20 mouse cellular contexts compared by ENCODE assay signal in the genomic region with DNA sequence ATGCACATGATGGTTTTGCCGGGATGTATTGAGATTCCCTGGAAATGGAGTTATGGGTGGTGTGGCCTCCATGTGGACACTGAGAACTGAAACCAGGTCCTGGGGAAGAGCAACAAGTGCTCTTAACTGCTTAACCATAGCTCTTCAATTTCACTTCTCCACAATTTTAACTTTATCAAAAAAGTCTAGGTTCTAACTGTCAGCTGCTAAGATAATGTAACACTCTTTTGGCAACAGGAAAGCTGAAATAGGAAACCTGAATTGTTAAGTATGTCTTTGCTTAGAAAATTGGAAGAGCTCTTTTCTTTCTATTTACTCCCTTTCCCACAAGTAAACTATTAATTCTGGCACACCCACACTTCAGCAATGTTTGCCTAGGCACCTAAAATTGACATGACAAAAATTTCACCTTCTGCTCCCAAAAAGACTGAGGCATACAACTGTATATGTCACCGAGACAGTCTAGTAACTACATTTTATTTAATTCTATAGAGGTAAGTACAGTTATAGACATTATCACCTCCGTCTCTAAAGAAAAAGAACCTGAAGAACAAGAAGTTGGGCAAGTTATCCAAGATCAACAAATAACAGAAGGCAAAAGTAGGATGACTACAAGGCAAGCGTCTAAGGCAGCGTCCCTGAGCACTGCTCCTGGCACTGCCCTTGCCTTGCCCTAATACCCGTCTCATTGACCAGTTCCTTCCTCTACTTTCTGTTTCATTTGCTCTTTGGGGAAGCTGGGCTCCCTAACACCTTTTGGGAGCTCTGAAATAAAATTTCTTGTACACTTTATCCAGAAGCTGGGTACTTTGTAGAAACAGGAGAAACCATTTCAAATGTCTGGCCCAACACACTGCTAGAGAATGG. TPM values are rescaled to one million over a fixed set of nuclear protein-coding genes. Genes with fewer than 3 reads are reported as not detected.
DNase-seq lines count a peak whose midpoint lies in the region; ATAC-seq and TF ChIP-seq lines count a peak whose summit lies in the region.
"Had no signal": no experiment of that assay in that cellular context is flagged by ENCODE, and none has a peak within 500 bp of the region (broad histone marks: within the 10 kb centered on the region; RNA-seq: fewer than 3 reads in every experiment).

No protein-coding gene starts in this region.

- peaks cover 5% of the 10 kb centered on the region for H3K9me3 ChIP-seq in CH12.LX (replicated peaks; ENCODE audit: low read length)
- no peaks in the 10 kb centered on the region for H3K9me3 ChIP-seq in liver, embryonic 13.5 days (replicated peaks)
- H3K9me3 ChIP-seq in midbrain, embryonic 16.5 days (replicated peaks; ENCODE audit: control insufficient read depth, low read length, poor library complexity, severe bottlenecking): no peaks in the 10 kb centered on the region
- H3K9me3 ChIP-seq: heart, embryonic 10.5 days; limb, embryonic 13.5 days; midbrain, embryonic 13.5 days had no signal

- H3K9ac ChIP-seq in CH12.LX (ENCODE audit: insufficient read depth, low read depth): peak overlapping the region; percentile 64
- H3K9ac ChIP-seq in liver, embryonic 13.5 days: no peak overlapping the region
- H3K9ac ChIP-seq in midbrain, embryonic 16.5 days (ENCODE audit: low read depth, low read length): no peak overlapping the region
- H3K9ac ChIP-seq: limb, embryonic 13.5 days; midbrain, embryonic 13.5 days had no signal

- H3K36me3 ChIP-seq in CH12.LX (replicated peaks in 1 of 2; ENCODE audit: control insufficient read depth in 1 of 2, insufficient read depth in 1 of 2, low read length in 1 of 2): peaks cover 24 to 73% of the 10 kb centered on the region in 2 experiments
- peaks cover 79% of the 10 kb centered on the region for H3K36me3 ChIP-seq in liver, embryonic 13.5 days
- H3K36me3 ChIP-seq in midbrain, embryonic 16.5 days (ENCODE audit: control insufficient read depth, insufficient read depth, low read length): no peaks in the 10 kb centered on the region

- peaks cover 56% of the 10 kb centered on the region for H3K79me2 ChIP-seq in CH12.LX (replicated peaks; ENCODE audit: control insufficient read depth, extremely low read depth, insufficient read depth, poor library complexity, severe bottlenecking)

- 84% methylated on average over 6 of the region's 6 CpGs for WGBS in liver, embryonic 13.5 days (ENCODE audit: insufficient replicate concordance)
- 98% methylated on average over 6 of the region's 6 CpGs for WGBS in midbrain, embryonic 16.5 days

- ATAC-seq in liver, embryonic 13.5 days (ENCODE audit: low read depth): no peak
- ATAC-seq in monocyte, adult 5-6 weeks (replicated peaks; ENCODE audit: insufficient number of reproducible peaks, low FRiP score, low TSS enrichment, poor library complexity, severe bottlenecking): peak; percentile 51; the same call in 1 of the 2 replicates
- no peak for ATAC-seq in midbrain, embryonic 16.5 days
- ATAC-seq: inflammation-experienced regulatory T-cells, adult 6 months; Patski had no signal

- peak; percentile 13 to 27 for DNase-seq in lung, adult 18-20 months
- no peak for DNase-seq in lung, postnatal 4 days
- DNase-seq in CH12.LX (ENCODE audit: extremely low read depth) (no peak), MN1 (ENCODE audit: low spot score) (no peak)
- no peak for DNase-seq in liver, embryonic 13.5 days
- DNase-seq in cerebellum, postnatal 4 days (ENCODE audit: low spot score in 2 of 2): no peak
- DNase-seq: adrenal gland, postnatal 10 days; cerebellum, adult 11-12 months; cerebellum, postnatal 14 days; kidney, adult 2 months; kidney, postnatal 36 days; thymus, postnatal 36 days had no signal

- no peaks in the 10 kb centered on the region for H3K27me3 ChIP-seq in CH12.LX (replicated peaks)
- H3K27me3 ChIP-seq in liver, embryonic 13.5 days: no peaks in the 10 kb centered on the region
- no peaks in the 10 kb centered on the region for H3K27me3 ChIP-seq in midbrain, embryonic 16.5 days (ENCODE audit: control insufficient read depth, insufficient read depth, low read depth, low read length)
- H3K27me3 ChIP-seq: limb, embryonic 13.5 days; midbrain, embryonic 13.5 days; Patski had no signal

- dilution Hi-C loops in CH12.LX (cut with MboI; ENCODE audit: extremely low pct_ligation_motif_present, extremely low pct_unique_long_range_greater_than_20kb, low sequenced_read_pairs): no loop called here

- peak overlapping the region; percentile 92 for H3K4me2 ChIP-seq in CH12.LX (ENCODE audit: insufficient read depth, low read depth, poor library complexity, severe bottlenecking)
- H3K4me2 ChIP-seq in liver, embryonic 13.5 days: 0 out of 2 replicates have a peak overlapping the region, but pooled peaks have one; percentile 3
- H3K4me2 ChIP-seq in midbrain, embryonic 16.5 days (ENCODE audit: low read length): no peak overlapping the region
- H3K4me2 ChIP-seq: limb, embryonic 13.5 days; midbrain, embryonic 13.5 days had no signal

- H3K4me1 ChIP-seq in CH12.LX (ENCODE audit: control insufficient read depth in 1 of 2, insufficient read depth in 2 of 2): peaks cover 6 to 63% of the 10 kb centered on the region in 2 experiments
- peaks cover 41% of the 10 kb centered on the region for H3K4me1 ChIP-seq in liver, embryonic 13.5 days (replicated peaks)
- H3K4me1 ChIP-seq in midbrain, embryonic 16.5 days (ENCODE audit: control insufficient read depth, insufficient read depth, low read length): peaks cover 19% of the 10 kb centered on the region
- H3K4me1 ChIP-seq: limb, embryonic 13.5 days had no signal

- TF ChIP-seq RAD21 in CH12.LX (IDR thresholded peaks at IDR 0.05; ENCODE audit: low read depth, low read length): no peak

- in situ Hi-C loops in CH12.LX (cut with MboI; ENCODE audit: low pct_ligation_motif_present, low pct_unique_long_range_greater_than_20kb, low sequenced_read_pairs): no loop called here

- H3K27ac ChIP-seq in CH12.LX (ENCODE audit: insufficient read depth, low read depth): no peak overlapping the region
- no peak overlapping the region for H3K27ac ChIP-seq in liver, embryonic 13.5 days
- H3K27ac ChIP-seq in midbrain, embryonic 16.5 days (ENCODE audit: low read length): no peak overlapping the region
- H3K27ac ChIP-seq: heart, embryonic 10.5 days; limb, embryonic 13.5 days; midbrain, embryonic 13.5 days had no signal

- 0 out of 2 replicates have a peak, but pooled peaks have one; percentile 12 for TF ChIP-seq EP300 in CH12.LX (IDR thresholded peaks at IDR 0.05; ENCODE audit: low read length)

- no peak for TF ChIP-seq POLR2A in CH12.LX (IDR thresholded peaks at IDR 0.05; ENCODE audit: low read depth, low read length)

- no peak for TF ChIP-seq CTCF in CH12.LX (conservative IDR thresholded peaks at IDR 0.05 in 1 of 2, IDR thresholded peaks at IDR 0.05 in 1 of 2; ENCODE audit: low read depth in 2 of 2, low read length in 2 of 2)

- H3K4me3 ChIP-seq in CH12.LX (replicated peaks in 1 of 3; ENCODE audit: low read depth in 2 of 3, low read length in 2 of 3, poor library complexity in 1 of 3): no peak overlapping the region
- H3K4me3 ChIP-seq in liver, embryonic 13.5 days (replicated peaks): no peak overlapping the region
- no peak overlapping the region for H3K4me3 ChIP-seq in midbrain, embryonic 16.5 days (ENCODE audit: low read depth, low read length)
- H3K4me3 ChIP-seq: heart, embryonic 10.5 days; limb, embryonic 13.5 days; midbrain, embryonic 13.5 days; myocyte had no signal

TF ChIP-seq in CH12.LX, 34 proteins besides CTCF, POLR2A, EP300 and RAD21:
- TF ChIP-seq ZKSCAN1 (IDR thresholded peaks at IDR 0.05; ENCODE audit: borderline replicate concordance, low read depth, low read length) (no peak), MEF2A (IDR thresholded peaks at IDR 0.05; ENCODE audit: borderline replicate concordance, low read depth, low read length) (no peak), PAX5 (IDR thresholded peaks at IDR 0.05; ENCODE audit: low read length) (no peak), MAX (IDR thresholded peaks at IDR 0.05; ENCODE audit: low read length) (no peak), MYC (IDR thresholded peaks at IDR 0.05; ENCODE audit: low read depth, low read length) (no peak), BHLHE40 (IDR thresholded peaks at IDR 0.05; ENCODE audit: low read depth, low read length) (no peak), TBP (conservative IDR thresholded peaks at IDR 0.05; ENCODE audit: low read depth, low read length) (0 out of 2 replicates have a peak, but pooled peaks have one; percentile 35), RCOR1 (conservative IDR thresholded peaks at IDR 0.05; ENCODE audit: low read depth, low read length) (no peak), JUN (IDR thresholded peaks at IDR 0.05; ENCODE audit: insufficient read depth, low read depth, low read length) (no peak), NRF1 (IDR thresholded peaks at IDR 0.05; ENCODE audit: low read depth, low read length) (no peak), USF1 (IDR thresholded peaks at IDR 0.05; ENCODE audit: low read depth, low read length) (no peak), ETS1 (conservative IDR thresholded peaks at IDR 0.05; ENCODE audit: low read depth, low read length) (no peak), ZMIZ1 (IDR thresholded peaks at IDR 0.05; ENCODE audit: low read depth, low read length) (no peak), USF2 (conservative IDR thresholded peaks at IDR 0.05; ENCODE audit: low read depth, low read length) (no peak), ELF1 (IDR thresholded peaks at IDR 0.05; ENCODE audit: low read depth, low read length) (no peak), ZNF384 (IDR thresholded peaks at IDR 0.05; ENCODE audit: low read depth, low read length) (no peak), GABPA (IDR thresholded peaks at IDR 0.05; ENCODE audit: insufficient replicate concordance, low read depth, low read length) (no peak), E2F4 (IDR thresholded peaks at IDR 0.05; ENCODE audit: insufficient replicate concordance, low read depth, low read length) (no peak), SIN3A (IDR thresholded peaks at IDR 0.05; ENCODE audit: low read length) (no peak), TCF12 (IDR thresholded peaks at IDR 0.05; ENCODE audit: low read depth, low read length) (0 out of 2 replicates have a peak, but pooled peaks have one; percentile 18), CHD2 (IDR thresholded peaks at IDR 0.05; ENCODE audit: low read length) (no peak), UBTF (IDR thresholded peaks at IDR 0.05; ENCODE audit: low read depth, low read length) (no peak), IRF4 (IDR thresholded peaks at IDR 0.05; ENCODE audit: low read depth, low read length) (peak; percentile 25; the same call in 1 of the 2 replicates), MAFK (IDR thresholded peaks at IDR 0.05; ENCODE audit: insufficient replicate concordance, low read length) (no peak)

RNA-seq across cellular contexts. Expression of a gene that starts 8.8 kb away (rescaled TPM):
- total RNA-seq in CH12.LX (2012; rRNA removed) (25.7 and 29.0 TPM in 2 replicates), CH12.LX (2014; rRNA removed) (16.0 and 19.2 TPM in 2 replicates)
- polyA plus RNA-seq in CH12.LX (2012; ENCODE audit: insufficient read length, low read depth): 34.5 and 36.2 TPM in 2 replicates
- polyA plus RNA-seq in liver, embryonic 13.5 days (2015; fragmentation: Nextera tagmentation; extraction: Ambion mirVana): 21.7 and 26.0 TPM in 2 replicates
- total RNA-seq in monocyte, adult 5-6 weeks (2017): 31.8 to 40.7 TPM (median 36.9 TPM) in 3 replicates
- polyA plus RNA-seq in midbrain, embryonic 16.5 days (2015; fragmentation: Nextera tagmentation; extraction: Ambion mirVana): 68.0 and 72.2 TPM in 2 replicates

Comparison
In these comparisons a context has a peak if more than half of its experiments do, and no peak if none do; other contexts are left out.
1. DNase-seq: peak in lung, adult 18-20 months (2 of 2); none in lung, postnatal 4 days (0 of 2), CH12.LX (single experiment), liver, embryonic 13.5 days (single experiment), MN1 (single experiment) and cerebellum, postnatal 4 days (0 of 2).